Mouse (Mus musculus) heart, postnatal 0 days (tissue): Measurements from ENCODE around the gene Smpd3. TPM values are rescaled to one million over a fixed set of nuclear protein-coding genes. Genes with fewer than 3 reads are reported as not detected.
A peak's percentile ranks its signal among the peaks of the same experiment; 100 is the strongest.

ENCODE experiments used
- ATAC-seq: fragments of 200-750 bp; cut with Nextera tagmentation; 2 replicates; pipeline ENCODE4 v1.8.0; 2017; ENCODE audit warnings: low read depth, moderate number of reproducible peaks, moderate library complexity; ENCODE audit not compliant: insufficient read depth
- DNase-seq: peaks from one replicate; pipeline ENCODE4 v3.0.0-alpha.2; 2016; ENCODE audit warnings: low spot score
- H3K27ac ChIP-seq: fragments of 300-500 bp; sonication (generic); 2 replicates; pipeline ENCODE4 v1.5.1; 2014; ENCODE audit warnings: low read depth, mild to moderate bottlenecking
- H3K27me3 ChIP-seq: fragments of 300-500 bp; sonication (generic); 2 replicates; pipeline ENCODE4 v1.6.1; 2014; ENCODE audit warnings: low read length, mixed read lengths; ENCODE audit not compliant: control insufficient read depth, insufficient read depth
- H3K36me3 ChIP-seq: fragments of 300-500 bp; sonication (generic); replicated peaks from 2 replicates; pipeline ENCODE4 v1.6.1; 2014; ENCODE audit warnings: low read length, mixed read lengths; ENCODE audit not compliant: control insufficient read depth, insufficient read depth
- H3K4me1 ChIP-seq: fragments of 300-500 bp; sonication (generic); 2 replicates; pipeline ENCODE4 v1.6.1; 2014; ENCODE audit warnings: antibody characterized with exemption; ENCODE audit not compliant: control insufficient read depth, insufficient read depth
- H3K4me2 ChIP-seq: fragments of 300-500 bp; sonication (generic); 2 replicates; pipeline ENCODE4 v1.6.1; 2014; ENCODE audit warnings: low read depth, mild to moderate bottlenecking, low read length, moderate library complexity
- H3K4me3 ChIP-seq: fragments of 300-500 bp; sonication (generic); 2 replicates; pipeline ENCODE4 v1.5.1; 2014; ENCODE audit warnings: low read depth, low read length
- H3K9ac ChIP-seq: fragments of 300-500 bp; sonication (generic); replicated peaks from 2 replicates; pipeline ENCODE4 v1.6.1; 2014; ENCODE audit warnings: low read depth, low read length, mixed read lengths
- H3K9me3 ChIP-seq: fragments of 300-500 bp; sonication (generic); replicated peaks from 2 replicates; pipeline ENCODE4 v1.6.1; 2016; ENCODE audit warnings: low read length; ENCODE audit not compliant: control insufficient read depth
- CTCF ChIP-seq: IDR thresholded peaks from 2 replicates; pipeline ENCODE4 v1.5.1; 2016; ENCODE audit warnings: antibody characterized with exemption, control low read depth, low read depth
- EP300 ChIP-seq: IDR thresholded peaks from 2 replicates; pipeline ENCODE4 v1.6.1; 2016; ENCODE audit warnings: antibody characterized with exemption, low read depth
- WGBS: fragments of 180-500 bp; shearing (Covaris S2); extraction: QIAGEN DNeasy Blood & Tissue Kit; methylation state at CpG from one replicate; pipeline ENCODE4 v1.1.7; 2014; 5-methylcytosine and 5-hydroxymethylcytosine counted together
- polyA plus RNA-seq: library from polyadenylated mRNA; unstranded; fragments of >200 nt; fragmentation: Nextera tagmentation; extraction: Ambion mirVana; gene quantifications from 2 replicates; pipeline ENCODE4 v1.2.1, GENCODE M21; 2015
- total RNA-seq: library from RNA; depleted of rRNA; stranded (reverse); fragments of >200 nt; gene quantifications from 2 replicates; pipeline ENCODE4 v1.2.3, GENCODE M21; 2014; ENCODE audit warnings: low replicate concordance; rRNA removed

Smpd3 gene
- total and polyA plus RNA-seq, 2 experiments from 2014 or later = 2.4 to 6.5 TPM

DNA sequence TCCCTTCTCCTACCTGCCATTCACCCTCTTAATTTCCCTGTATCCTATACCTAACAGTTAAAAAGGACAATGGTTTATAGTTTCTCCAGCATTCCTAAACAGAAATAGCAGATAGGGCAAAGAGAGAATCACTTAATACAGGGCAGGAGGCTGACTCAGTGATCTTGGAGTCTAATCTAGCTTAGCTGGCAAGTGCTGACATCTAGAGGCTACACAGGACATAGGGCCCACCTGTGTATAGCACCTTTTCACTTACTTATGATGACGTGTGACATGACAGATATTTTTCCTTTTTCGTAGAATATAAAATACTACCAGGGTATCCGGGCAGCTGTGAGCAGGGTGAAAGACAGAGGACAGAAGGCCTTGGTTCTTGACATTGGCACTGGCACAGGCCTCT is 118.2 kb downstream of the Smpd3 start:
- WGBS = 44% methylated on average over 3 of the region's 3 CpGs
- no peak; the same call in 1 of the 2 replicates for TF ChIP-seq CTCF
- no peak for TF ChIP-seq EP300
- Histone ChIP-seq H3K4me2 (no peak overlapping the region), H3K9ac (no peak overlapping the region), H3K9me3 (no peaks in the 10 kb centered on the region), H3K4me1 (no peaks in the 10 kb centered on the region), H3K27me3 (no peaks in the 10 kb centered on the region), H3K4me3 (no peak overlapping the region), H3K27ac (no peak overlapping the region), H3K36me3 (peaks cover 67% of the 10 kb centered on the region)
- no peak for DNase-seq
- ATAC-seq = no peak

DNA sequence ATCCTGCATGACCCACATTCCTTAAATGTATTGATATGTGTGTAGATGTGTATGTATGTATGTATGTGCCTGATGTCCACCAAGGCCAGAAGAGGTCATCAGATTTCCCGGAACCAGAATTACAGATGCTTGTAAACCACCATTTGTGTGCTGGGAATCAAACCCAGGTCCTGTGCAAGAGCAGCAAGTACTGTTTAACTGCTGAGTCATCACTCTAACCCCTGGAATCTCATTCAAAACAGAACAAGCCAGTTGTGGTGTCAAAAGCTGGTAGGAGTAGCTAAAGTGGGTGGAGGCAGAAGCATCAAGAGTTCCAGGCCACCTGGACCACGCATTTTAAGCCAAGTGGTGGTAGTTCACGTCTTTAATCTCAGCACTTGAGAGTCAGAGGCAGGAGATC is 123.8 kb downstream of the Smpd3 start:
- DNase-seq = no peak
- Histone ChIP-seq H3K4me1 (peaks cover 3% of the 10 kb centered on the region; the same call in 1 of the 2 replicates), H3K4me2 (no peak overlapping the region), H3K27me3 (no peaks in the 10 kb centered on the region), H3K9ac (no peak overlapping the region), H3K9me3 (no peaks in the 10 kb centered on the region), H3K36me3 (peaks cover 44% of the 10 kb centered on the region), H3K27ac (no peak overlapping the region), H3K4me3 (no peak overlapping the region)
- WGBS = 91% methylated on average over 3 of the region's 3 CpGs
- TF ChIP-seq EP300 (no peak), CTCF (no peak)
- no peak for ATAC-seq

DNA sequence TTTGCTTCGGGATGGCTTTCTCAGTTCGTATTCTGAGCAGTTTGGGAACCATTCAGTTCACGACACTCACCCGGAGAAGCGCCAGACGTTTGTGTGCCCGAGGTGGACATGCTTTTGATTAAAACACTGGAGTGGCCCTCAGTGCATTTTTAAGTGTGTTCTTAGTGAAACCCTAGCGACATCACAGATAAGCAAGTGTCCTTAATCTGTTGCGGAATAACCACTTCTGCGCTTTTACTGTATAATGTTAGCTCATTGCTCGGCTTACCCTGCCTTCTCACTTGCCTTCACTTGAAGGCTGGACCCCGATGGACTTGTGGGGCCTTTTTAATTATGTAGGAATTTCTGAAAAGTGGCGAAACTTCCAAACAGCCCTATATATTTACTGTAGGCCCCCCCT is 126.4 kb downstream of the Smpd3 start:
- WGBS = 3% methylated on average over 13 of the region's 13 CpGs
- ATAC-seq = no peak
- H3K36me3 ChIP-seq = peaks cover 33% of the 10 kb centered on the region

DNA sequence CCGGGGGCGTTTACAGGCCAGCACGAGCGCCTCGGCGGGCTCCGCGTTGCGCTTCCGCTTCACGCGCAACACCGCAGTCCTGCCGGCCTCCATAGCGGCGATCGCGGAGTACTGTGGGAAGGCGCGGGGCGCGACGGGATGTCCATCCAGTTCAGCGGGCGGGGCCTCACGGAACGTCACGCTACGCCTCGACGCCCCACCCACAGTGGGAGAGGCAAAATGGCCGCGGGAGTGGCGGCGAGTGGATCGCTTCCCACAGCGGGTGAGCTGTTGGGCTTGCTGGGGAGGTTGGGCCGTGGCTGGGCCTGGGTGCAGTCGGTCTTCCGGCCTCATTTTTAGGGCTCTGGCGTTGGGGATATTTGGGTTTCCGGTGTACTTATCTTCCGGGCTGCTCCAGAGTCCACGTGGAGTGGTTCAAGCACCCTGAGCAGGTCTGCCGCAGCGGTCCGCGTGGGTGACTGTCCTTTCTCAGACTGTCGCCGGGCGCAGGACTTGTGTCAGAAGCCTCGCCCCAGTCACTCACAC is 126.9 kb downstream of the Smpd3 start, which contains the start of the genes Slc7a6os and Prmt7:
Gene Slc7a6os, minus strand, starts transcription at position 115 of the 525 bp plus-strand sequence.
Gene Prmt7, plus strand, starts transcription at position 116 of the 525 bp plus-strand sequence.
- Histone ChIP-seq H3K36me3 (peaks cover 33% of the 10 kb centered on the region), H3K4me3 (peak within 1 kb of the TSS; percentile 69), H3K27me3 (no peaks in the 10 kb centered on the region), H3K9ac (peak within 1 kb of the TSS; percentile 87), H3K4me2 (peak within 1 kb of the TSS; percentile 70), H3K4me1 (peaks cover 3% of the 10 kb centered on the region; the same call in 1 of the 2 replicates), H3K27ac (peak within 1 kb of the TSS; percentile 90), H3K9me3 (no peaks in the 10 kb centered on the region)
- DNase-seq (peak; percentile 95), ATAC-seq (peak; percentile 100)
- peak; percentile 84; the same call in 1 of the 2 replicates for TF ChIP-seq EP300
- no peak for TF ChIP-seq CTCF
- 0% methylated on average over 52 of the region's 52 CpGs for WGBS

More for the DNA sequence above, 126.4 kb downstream of the Smpd3 start:
- Histone ChIP-seq H3K27me3 (no peaks in the 10 kb centered on the region), H3K9me3 (no peaks in the 10 kb centered on the region), H3K4me3 (peak overlapping the region; percentile 69), H3K27ac (peak overlapping the region; percentile 90), H3K4me1 (peaks cover 3% of the 10 kb centered on the region; the same call in 1 of the 2 replicates), H3K9ac (peak overlapping the region; percentile 87), H3K4me2 (peak overlapping the region; percentile 70)
- TF ChIP-seq CTCF (no peak), EP300 (no peak)
- DNase-seq = no peak

- under 1% methylated on average over 35 of the region's 35 CpGs for WGBS
- DNase-seq (peak; percentile 26), ATAC-seq (peak; percentile 48)
- Histone ChIP-seq H3K9ac (peak overlapping the region; percentile 87), H3K4me3 (peak overlapping the region; percentile 69), H3K27me3 (no peaks in the 10 kb centered on the region), H3K4me1 (peaks cover 3% of the 10 kb centered on the region; the same call in 1 of the 2 replicates), H3K9me3 (no peaks in the 10 kb centered on the region), H3K36me3 (peaks cover 34% of the 10 kb centered on the region), H3K27ac (peak overlapping the region; percentile 90), H3K4me2 (peak overlapping the region; percentile 70)
- TF ChIP-seq EP300 = no peak
Measured at GRCm38 (mm10) chr8:106210035-106210731, 127.6 kb downstream of the Smpd3 start.

Other genes with a start within 250 kb of the Smpd3 start
- 9.8 and 10.6 TPM in 2 replicates for gene Esrp2, start 201.0 kb downstream of the Smpd3 start, total RNA-seq
- gene Esrp2, start 201.0 kb downstream of the Smpd3 start, polyA plus RNA-seq = 0.27 and 0.31 TPM in 2 replicates
- 4.5 and 4.7 TPM in 2 replicates for gene Pla2g15, start 187.6 kb downstream of the Smpd3 start, total RNA-seq
- 5.0 and 5.4 TPM in 2 replicates for gene Pla2g15, start 187.6 kb downstream of the Smpd3 start, polyA plus RNA-seq
- gene Slc7a6, start 169.1 kb downstream of the Smpd3 start, total RNA-seq = 15.6 and 18.6 TPM in 2 replicates
- gene Slc7a6, start 169.1 kb downstream of the Smpd3 start, polyA plus RNA-seq = 15.4 and 18.2 TPM in 2 replicates
- 22.4 and 38.3 TPM in 2 replicates for gene Slc7a6os, start 127.1 kb downstream of the Smpd3 start, total RNA-seq
- gene Slc7a6os, start 127.1 kb downstream of the Smpd3 start, polyA plus RNA-seq = 13.5 and 14.9 TPM in 2 replicates
- gene Prmt7, start 127.1 kb downstream of the Smpd3 start, total RNA-seq = 40.2 and 49.1 TPM in 2 replicates
- gene Prmt7, start 127.1 kb downstream of the Smpd3 start, polyA plus RNA-seq = 21.8 and 23.8 TPM in 2 replicates
- gene Zfp90, start 77.3 kb upstream of the Smpd3 start, total RNA-seq = 8.7 and 11.5 TPM in 2 replicates
- 8.2 and 10.7 TPM in 2 replicates for gene Zfp90, start 77.3 kb upstream of the Smpd3 start, polyA plus RNA-seq
- not detected in 2 replicates for gene 6030452D12Rik, start 162.5 kb upstream of the Smpd3 start, total RNA-seq
- not detected in 2 replicates for gene 6030452D12Rik, start 162.5 kb upstream of the Smpd3 start, polyA plus RNA-seq
- gene Cdh3, start 172.9 kb upstream of the Smpd3 start, total RNA-seq = 9.2 and 11.4 TPM in 2 replicates
- 4.3 and 4.5 TPM in 2 replicates for gene Cdh3, start 172.9 kb upstream of the Smpd3 start, polyA plus RNA-seq
- 70.8 and 80.8 TPM in 2 replicates for gene Gm10073, start 235.5 kb upstream of the Smpd3 start, total RNA-seq
- gene Gm10073, start 235.5 kb upstream of the Smpd3 start, polyA plus RNA-seq = 6.2 and 6.5 TPM in 2 replicates